Mouse (Mus musculus) stomach, postnatal 0 days (tissue): ENCODE results near the gene Apom.

Source experiments
- CTCF ChIP-seq: IDR thresholded peaks from 2 replicates; pipeline ENCODE4 v1.5.1; 2016; ENCODE audit warnings: antibody characterized with exemption, low read depth, mild to moderate bottlenecking, moderate library complexity
- EP300 ChIP-seq: optimal IDR thresholded peaks from 2 replicates; pipeline ENCODE3; 2016; ENCODE audit warnings: antibody characterized with exemption

DNA sequence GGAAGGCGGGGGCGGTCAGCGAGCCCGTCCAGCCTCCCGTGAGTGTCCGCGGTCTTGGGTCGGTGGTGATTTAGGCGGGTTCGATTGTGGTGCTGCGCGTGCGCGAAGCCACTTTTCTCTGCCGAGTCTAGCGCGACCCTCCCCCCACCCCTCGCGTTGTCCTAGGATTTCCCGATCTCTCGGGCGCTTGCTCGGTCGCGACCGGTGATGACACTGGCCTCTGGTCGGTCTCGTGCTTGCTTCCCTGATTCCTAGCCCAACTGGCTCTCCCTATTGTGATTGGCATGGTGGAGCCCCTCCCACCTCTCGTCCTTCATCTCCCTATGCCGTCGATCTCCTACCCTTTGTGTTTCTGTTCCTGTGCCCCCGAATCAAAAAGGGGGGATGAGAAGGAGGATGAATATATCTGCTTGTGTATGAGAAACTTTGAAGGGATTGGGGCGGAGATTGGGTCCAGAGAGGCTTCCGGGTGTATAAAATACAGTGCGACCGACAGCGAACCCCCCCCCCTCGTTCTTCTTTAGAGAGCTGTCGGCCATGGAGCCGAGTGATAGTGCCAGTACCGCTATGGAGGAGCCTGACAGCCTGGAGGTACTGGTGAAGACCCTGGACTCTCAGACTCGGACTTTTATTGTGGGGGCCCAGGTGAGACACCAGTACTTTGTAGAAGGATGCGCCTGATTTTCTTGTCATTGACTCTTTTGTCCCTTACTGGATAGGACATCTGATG lies 3.9 kb upstream of the Apom start:
- TF ChIP-seq EP300 (no peak), CTCF (no peak)
